Mouse (Mus musculus): ENCODE measurements at regions not wholly inside any gene's neighbourhood (a gene's known extent, or its start where the extent isn't known, plus 50 kb on each side); places are given as distances from the start of the nearest gene placed in this dataset.

DNA sequence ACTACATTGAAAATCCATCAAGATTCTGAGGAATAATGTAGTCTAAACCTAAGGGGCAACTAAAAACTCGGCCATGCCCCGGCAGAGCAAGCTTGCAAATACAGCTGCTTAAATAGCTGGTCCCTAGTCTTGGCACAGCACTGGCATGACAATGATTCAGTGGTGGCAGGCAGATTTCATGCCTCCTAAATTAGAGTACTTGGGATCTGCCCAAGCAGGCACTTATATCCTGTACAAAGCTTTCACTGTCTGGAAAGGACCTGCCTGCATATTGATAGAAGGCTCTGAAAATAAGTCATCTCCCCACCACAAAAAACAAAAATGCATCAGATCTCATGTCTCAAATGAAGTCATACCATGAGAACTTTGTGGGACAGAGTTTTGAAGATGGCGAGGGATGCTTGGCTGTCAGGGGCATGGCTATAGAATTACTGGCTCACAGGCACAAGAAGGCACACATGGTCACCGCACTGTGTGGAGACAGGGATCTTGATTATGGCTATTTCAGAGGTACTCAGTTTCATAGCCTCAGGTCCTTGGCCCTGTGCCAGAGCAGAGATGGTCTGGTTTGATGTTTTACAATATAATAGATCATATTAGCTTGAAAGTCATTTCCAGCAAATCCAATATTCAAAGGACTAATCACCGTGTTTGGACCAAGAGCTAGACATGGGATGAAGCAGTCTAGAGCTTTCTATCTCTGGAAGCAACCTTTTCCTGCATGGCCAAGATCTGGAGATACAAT, 217.7 kb downstream of the Gm45692 start:
- no peak for TF ChIP-seq CTCF (IDR thresholded peaks at IDR 0.05; ENCODE audit: low read depth, low read length)
- TF ChIP-seq POLR2A (IDR thresholded peaks at IDR 0.05; ENCODE audit: borderline replicate concordance, low read depth, low read length) = no peak
